Mouse (Mus musculus) lung, adult 2 months (tissue): ENCODE results near the gene Gm7951. TPM values are rescaled to one million over a fixed set of nuclear protein-coding genes. Genes with fewer than 3 reads are reported as not detected.
"Not testable (repeated sequence)": the region's sequence is repeated elsewhere in the genome, so short reads cannot be mapped to it uniquely, and the experiment has no call there.

Source experiments
- DNase-seq: peaks from one replicate; pipeline ENCODE4 v3.0.0; 2022
- H3K4me1 ChIP-seq: fragments of 200-500 bp; 2 replicates; pipeline ENCODE4 v1.6.1; 2011; ENCODE audit warnings: low read length; ENCODE audit not compliant: control insufficient read depth, insufficient read depth
- H3K4me3 ChIP-seq: fragments of 200-500 bp; replicated peaks from 2 replicates; pipeline ENCODE3; 2011; ENCODE audit warnings: low read depth, mild to moderate bottlenecking, control low read depth, low read length; ENCODE audit errors: extremely low read depth
- WGBS: fragments of 180-500 bp; shearing (Covaris S2); methylation state at CpG from one replicate; pipeline ENCODE4 v1.1.7; 2018; 5-methylcytosine and 5-hydroxymethylcytosine counted together
- polyA plus RNA-seq: library from polyadenylated mRNA; depleted of rRNA; stranded (reverse); fragments of >200 nt; gene quantifications from 2 replicates; pipeline ENCODE4 v1.2.3, GENCODE M21; 2012; rRNA removed

Gene Gm7951
- not detected in 2 replicates for polyA plus RNA-seq

DNA sequence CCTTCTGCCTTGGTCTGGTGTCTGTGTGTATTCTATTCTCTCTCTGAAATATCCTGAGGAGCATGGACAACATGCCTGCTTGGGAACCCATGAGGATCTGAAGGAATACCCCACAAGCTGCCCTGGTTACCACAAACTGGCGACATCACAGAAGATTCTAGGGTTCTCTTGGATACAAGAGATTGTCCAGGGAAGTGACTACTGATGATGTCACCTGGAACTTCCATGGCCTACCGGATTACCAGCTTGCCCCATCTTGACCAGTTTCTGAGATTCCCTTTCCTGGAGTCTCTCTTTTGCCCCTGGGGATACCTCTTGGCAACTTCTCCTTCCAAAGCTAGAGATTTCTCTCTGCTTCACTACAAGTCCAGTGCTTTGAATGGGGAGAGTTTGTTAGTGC lies at the start of gene Gm7951:
TSS of gene Gm7951 (minus strand) at position 101 of the 400 bp plus-strand sequence.
- 75% methylated on average over 1 of the region's 2 CpGs for WGBS
- H3K4me1 ChIP-seq, DNase-seq, H3K4me3 ChIP-seq: not testable (repeated sequence)

DNA sequence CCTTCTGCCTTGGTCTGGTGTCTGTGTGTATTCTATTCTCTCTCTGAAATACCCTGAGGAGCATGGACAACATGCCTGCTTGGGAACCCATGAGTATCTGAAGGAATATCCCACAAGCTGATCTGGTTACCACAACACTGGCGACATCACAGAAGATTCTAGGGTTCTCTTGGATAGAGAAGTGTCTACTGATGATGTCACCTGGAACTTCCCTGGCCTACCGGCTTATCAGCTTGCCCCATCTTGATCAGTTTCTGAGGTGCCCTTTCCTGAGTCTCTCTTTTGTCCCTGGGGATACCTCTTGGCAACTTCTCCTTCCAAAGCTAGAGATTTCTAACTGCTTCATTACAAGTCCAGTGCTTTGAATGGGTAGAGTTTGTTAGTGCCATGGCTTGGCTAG lies 45.4 kb upstream of the Gm7951 start, which contains the start of gene Gm17027:
TSS of gene Gm17027 (minus strand) at position 101 of the 400 bp plus-strand sequence.
- not testable (repeated sequence) for DNase-seq, H3K4me3 ChIP-seq, H3K4me1 ChIP-seq
- WGBS = 89% methylated on average over 2 of the region's 2 CpGs

DNA sequence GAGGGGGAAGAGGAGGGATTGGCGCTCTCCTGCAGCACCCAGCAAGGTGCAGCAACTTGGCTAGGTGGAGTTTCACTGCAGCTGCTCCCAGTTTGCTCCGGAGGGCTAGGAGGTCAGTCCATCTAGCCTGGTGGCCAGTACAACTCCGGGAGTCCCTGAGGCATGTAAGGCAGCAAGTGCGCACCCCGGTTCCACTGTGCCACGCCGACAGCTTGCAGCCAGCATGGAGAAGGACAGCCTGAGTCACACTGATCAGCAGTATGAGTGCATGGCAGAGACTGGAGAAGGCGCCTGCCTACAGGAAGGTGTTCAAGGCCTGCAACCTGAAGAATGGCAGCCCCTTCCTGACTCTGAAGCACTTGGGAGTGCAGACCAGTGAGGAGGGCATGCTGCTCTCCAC lies 17.4 kb upstream of the Gm7951 start:
- H3K4me3 ChIP-seq, DNase-seq, H3K4me1 ChIP-seq: not testable (repeated sequence)
- WGBS = 64% methylated on average over 7 of the region's 8 CpGs

DNA sequence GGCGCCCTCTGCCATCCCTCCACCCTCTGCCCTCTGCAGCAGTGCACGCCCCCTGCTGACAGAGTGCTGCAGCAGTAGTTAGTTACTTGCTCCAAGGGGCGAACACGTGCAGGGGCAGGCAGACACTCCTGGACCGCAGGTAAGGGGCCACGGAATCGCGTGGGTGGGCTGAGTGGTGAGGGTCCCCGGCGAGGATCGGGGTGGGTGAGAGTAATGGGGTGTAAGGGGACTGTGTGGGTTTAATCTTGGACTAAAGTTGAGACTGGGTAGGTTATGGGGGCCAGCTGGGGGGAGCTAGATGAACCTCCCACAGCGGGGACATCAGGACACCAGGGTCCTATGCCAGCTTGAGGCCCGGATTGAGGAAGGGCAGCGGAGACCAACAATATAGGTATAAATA lies 16.6 kb upstream of the Gm7951 start:
- H3K4me3 ChIP-seq, H3K4me1 ChIP-seq, DNase-seq: not testable (repeated sequence)
- 46% methylated on average over 10 of the region's 14 CpGs for WGBS

Other genes with a start within 250 kb of the Gm7951 start
- not detected in 2 replicates for gene Gm7980, start 210.1 kb downstream of the Gm7951 start, polyA plus RNA-seq
- gene 1700049E17Rik1, start 192.4 kb downstream of the Gm7951 start, polyA plus RNA-seq = not detected in 2 replicates
- not detected in 2 replicates for gene 1700024B05Rik, start 173.4 kb downstream of the Gm7951 start, polyA plus RNA-seq
- not detected in 2 replicates for gene Gm6401, start 149.4 kb downstream of the Gm7951 start, polyA plus RNA-seq
- not detected in 2 replicates for gene Gm3543, start 134.0 kb downstream of the Gm7951 start, polyA plus RNA-seq
- not detected in 2 replicates for gene Gm17027, start 45.3 kb upstream of the Gm7951 start, polyA plus RNA-seq
- gene Gm3573, start 73.4 kb upstream of the Gm7951 start, polyA plus RNA-seq = not detected in 2 replicates
- not detected in 2 replicates for gene Gm17026, start 142.7 kb upstream of the Gm7951 start, polyA plus RNA-seq
- gene Gm9611, start 180.0 kb upstream of the Gm7951 start, polyA plus RNA-seq = not detected in 2 replicates
- not detected in 2 replicates for gene Gm7995, start 192.8 kb upstream of the Gm7951 start, polyA plus RNA-seq